Mouse (Mus musculus) erythroblast, adult 5-6 weeks (primary cell): ENCODE results near the gene Il9r. TPM values are rescaled to one million over a fixed set of nuclear protein-coding genes. Genes with fewer than 3 reads are reported as not detected.

ENCODE experiments used
- total RNA-seq, 2 experiments: library from RNA; stranded (forward) in 1 of 2; stranded (reverse) in 1 of 2; fragments of 150-400 nt in 1 of 2; fragments of 200-764, 138-1000 nt in 1 of 2; gene quantifications; 2 replicates each; pipeline versions ENCODE4 v1.2.3 to v1.2.4; 2015 to 2017; ENCODE audit warnings: low replicate concordance in 2 of 2

The Il9r gene
- total RNA-seq, 2 experiments from 2014 or later = not detected

Other genes starting within 250 kb of the Il9r start
- gene 4930524B15Rik, start 234.7 kb downstream of the Il9r start, total RNA-seq (2015; ENCODE audit: low replicate concordance) = not detected in 2 replicates
- not detected in 2 replicates for gene 4930524B15Rik, start 234.7 kb downstream of the Il9r start, total RNA-seq (2017; ENCODE audit: low replicate concordance)
- not detected in 2 replicates for gene Nsg2, start 199.8 kb downstream of the Il9r start, total RNA-seq (2015; ENCODE audit: low replicate concordance)
- not detected in 2 replicates for gene Nsg2, start 199.8 kb downstream of the Il9r start, total RNA-seq (2017; ENCODE audit: low replicate concordance)
- 64.4 and 68.3 TPM in 2 replicates for gene Snrnp25, start 5.1 kb upstream of the Il9r start, total RNA-seq (2015; ENCODE audit: low replicate concordance)
- gene Snrnp25, start 5.1 kb upstream of the Il9r start, total RNA-seq (2017; ENCODE audit: low replicate concordance) = 29.9 and 61.1 TPM in 2 replicates
- gene Rhbdf1, start 22.0 kb upstream of the Il9r start, total RNA-seq (2015; ENCODE audit: low replicate concordance) = not detected in 2 replicates
- gene Rhbdf1, start 22.0 kb upstream of the Il9r start, total RNA-seq (2017; ENCODE audit: low replicate concordance) = 1.2 and 7.5 TPM in 2 replicates
- gene Mpg, start 26.2 kb upstream of the Il9r start, total RNA-seq (2015; ENCODE audit: low replicate concordance) = 21.3 and 22.1 TPM in 2 replicates
- gene Mpg, start 26.2 kb upstream of the Il9r start, total RNA-seq (2017; ENCODE audit: low replicate concordance) = 29.0 and 33.3 TPM in 2 replicates
- gene Nprl3, start 67.4 kb upstream of the Il9r start, total RNA-seq (2015; ENCODE audit: low replicate concordance) = 58.0 and 62.7 TPM in 2 replicates
- gene Nprl3, start 67.4 kb upstream of the Il9r start, total RNA-seq (2017; ENCODE audit: low replicate concordance) = 166 and 187 TPM in 2 replicates
- gene Hba-x, start 76.1 kb upstream of the Il9r start, total RNA-seq (2015; ENCODE audit: low replicate concordance) = 7.9 and 8.8 TPM in 2 replicates
- 0.68 and 2.2 TPM in 2 replicates for gene Hba-x, start 76.1 kb upstream of the Il9r start, total RNA-seq (2017; ENCODE audit: low replicate concordance)
- gene Hba-a1, start 83.2 kb upstream of the Il9r start, total RNA-seq (2015; ENCODE audit: low replicate concordance) = 59,368 and 63,767 TPM in 2 replicates
- 14,861 and 24,674 TPM in 2 replicates for gene Hba-a1, start 83.2 kb upstream of the Il9r start, total RNA-seq (2017; ENCODE audit: low replicate concordance)
- 294 and 334 TPM in 2 replicates for gene Hbq1b, start 86.7 kb upstream of the Il9r start, total RNA-seq (2015; ENCODE audit: low replicate concordance)
- gene Hbq1b, start 86.7 kb upstream of the Il9r start, total RNA-seq (2017; ENCODE audit: low replicate concordance) = 138 and 139 TPM in 2 replicates
- gene Hba-a2, start 96.2 kb upstream of the Il9r start, total RNA-seq (2015; ENCODE audit: low replicate concordance) = 143,341 and 149,783 TPM in 2 replicates
- 224,706 and 268,423 TPM in 2 replicates for gene Hba-a2, start 96.2 kb upstream of the Il9r start, total RNA-seq (2017; ENCODE audit: low replicate concordance)
- 28.2 and 42.2 TPM in 2 replicates for gene Hbq1a, start 99.8 kb upstream of the Il9r start, total RNA-seq (2015; ENCODE audit: low replicate concordance)
- 17.0 and 21.0 TPM in 2 replicates for gene Hbq1a, start 99.8 kb upstream of the Il9r start, total RNA-seq (2017; ENCODE audit: low replicate concordance)
- gene Sh3pxd2b, start 147.5 kb upstream of the Il9r start, total RNA-seq (2015; ENCODE audit: low replicate concordance) = 0.42 and 0.96 TPM in 2 replicates
- gene Sh3pxd2b, start 147.5 kb upstream of the Il9r start, total RNA-seq (2017; ENCODE audit: low replicate concordance) = 0.28 and 0.85 TPM in 2 replicates